Mouse (Mus musculus) ES-E14 (cell line): ENCODE data around the gene Gm21974. TPM values are rescaled to one million over a fixed set of nuclear protein-coding genes. Genes with fewer than 3 reads are reported as not detected.

ENCODE experiments used
- DNase-seq: peaks from one replicate; pipeline ENCODE4 v3.0.0-alpha.2; 2013; ENCODE audit warnings: low read depth, low spot score
- H3K27ac ChIP-seq: 2 replicates; pipeline ENCODE4 v1.5.1; 2012; ENCODE audit warnings: low read depth, mild to moderate bottlenecking, low read length, moderate library complexity, mixed read lengths; ENCODE audit not compliant: poor library complexity, insufficient read depth, severe bottlenecking
- H3K36me3 ChIP-seq: 2 replicates; pipeline ENCODE4 v1.6.1; 2012; ENCODE audit warnings: mild to moderate bottlenecking, low read length, moderate library complexity, mixed read lengths; ENCODE audit not compliant: control insufficient read depth, poor library complexity, insufficient read depth, severe bottlenecking
- H3K4me1 ChIP-seq, 2 experiments: fragments of 150-350 bp in 1 of 2; sonication (generic) in 1 of 2; 2 replicates each; pipeline ENCODE4 v1.6.1; 2012; ENCODE audit warnings: low read length in 2 of 2, mild to moderate bottlenecking in 1 of 2, mixed read lengths in 1 of 2; ENCODE audit not compliant: control insufficient read depth in 2 of 2, insufficient read depth in 2 of 2, poor library complexity in 1 of 2
- H3K4me3 ChIP-seq, 2 experiments: fragments of 150-350 bp in 1 of 2; sonication (generic) in 1 of 2; 2 replicates each; pipeline ENCODE4 v1.5.1; 2012; ENCODE audit warnings: low read length in 2 of 2, low read depth in 1 of 2, mild to moderate bottlenecking in 1 of 2, mixed read lengths in 1 of 2; ENCODE audit not compliant: insufficient read depth in 1 of 2, poor library complexity in 1 of 2, severe bottlenecking in 1 of 2
- H3K9ac ChIP-seq: 2 replicates; pipeline ENCODE4 v1.6.1; 2012; ENCODE audit warnings: low read depth, mild to moderate bottlenecking, low read length, mixed read lengths; ENCODE audit not compliant: poor library complexity, insufficient read depth, severe bottlenecking
- H3K9me3 ChIP-seq: fragments of 150-350 bp; sonication (generic); 2 replicates; pipeline ENCODE4 v1.6.1; 2012; ENCODE audit warnings: low read depth, mild to moderate bottlenecking, low read length; ENCODE audit not compliant: control insufficient read depth, insufficient read depth
- CHD2 ChIP-seq: IDR thresholded peaks from 2 replicates; pipeline ENCODE4 v1.6.1; 2014; ENCODE audit warnings: mild to moderate bottlenecking, low read depth, low read length, inconsistent platforms
- HCFC1 ChIP-seq: IDR thresholded peaks from 2 replicates; pipeline ENCODE4 v1.6.1; 2012; ENCODE audit warnings: low read length, inconsistent platforms, borderline replicate concordance; ENCODE audit not compliant: insufficient read depth
- MAFK ChIP-seq: IDR thresholded peaks from 2 replicates; pipeline ENCODE4 v1.6.1; 2014; ENCODE audit warnings: mild to moderate bottlenecking, low read depth, low read length, inconsistent platforms; ENCODE audit not compliant: insufficient read depth
- ZC3H11A ChIP-seq: IDR thresholded peaks from 2 replicates; pipeline ENCODE4 v1.6.1; 2012; ENCODE audit warnings: low read depth, mild to moderate bottlenecking, inconsistent platforms, low read length, borderline replicate concordance
- ZNF384 ChIP-seq: IDR thresholded peaks from 2 replicates; pipeline ENCODE4 v1.6.1; 2012; ENCODE audit warnings: low read depth, low read length, inconsistent platforms
- in situ Hi-C, 2 experiments: fragments of 600-800 bp; cut with MboI; formaldehyde crosslinking; loops; one replicate each; pipeline ENCODE4 v1.15.1; 2025; ENCODE audit warnings: low sequenced_read_pairs in 2 of 2, inconsistent platforms in 1 of 2; ENCODE audit not compliant: unreplicated experiment in 2 of 2
- total RNA-seq: library from RNA; depleted of rRNA; stranded (reverse); fragments of 300-350 nt; gene quantifications from 2 replicates; pipeline ENCODE4 v1.2.3, GENCODE M21; 2012

Gene Gm21974
- total RNA-seq, 1 experiment = not detected

DNA sequence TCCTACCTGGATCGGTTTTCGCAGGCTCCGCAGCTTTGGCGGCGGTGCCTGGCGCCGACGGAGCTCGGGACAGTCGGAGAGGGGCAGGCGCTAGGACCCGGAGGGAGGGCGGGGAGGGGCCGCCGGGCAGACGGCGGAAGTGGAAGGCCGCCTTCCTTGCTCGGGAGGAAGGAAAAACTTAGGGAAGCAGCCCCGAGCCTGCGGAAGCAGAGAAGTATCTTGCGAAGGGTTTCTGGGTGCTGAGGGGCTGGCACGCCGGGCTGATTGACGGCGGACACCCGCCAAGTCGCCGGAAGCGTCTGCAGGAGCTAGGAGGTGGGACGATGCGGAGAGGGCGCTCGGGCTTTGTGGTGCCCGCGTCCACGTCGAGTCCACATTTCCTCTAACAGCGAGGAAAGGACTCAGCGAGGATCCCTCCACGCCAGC, 19.2 kb downstream of the Gm21974 start, which contains the start of gene Zfp646:
Zfp646 (plus strand) TSS at position 181 of the 426 bp plus-strand sequence.
- TF ChIP-seq MAFK = no peak
- TF ChIP-seq ZC3H11A = no peak
- no peak for TF ChIP-seq HCFC1
- TF ChIP-seq CHD2 = no peak
- TF ChIP-seq ZNF384 = no peak
- Histone ChIP-seq H3K4me1 (peaks cover 0 to 2% of the 10 kb centered on the region in 2 experiments; a peak in 1 of 4 replicates), H3K27ac (peak within 1 kb of the TSS; percentile 99), H3K36me3 (peaks cover 28% of the 10 kb centered on the region), H3K4me3 (peak within 1 kb of the TSS; percentile 77 to 90), H3K9me3 (no peaks in the 10 kb centered on the region), H3K9ac (peak within 1 kb of the TSS; percentile 100)
- in situ Hi-C loops = no loop called here
- no peak for DNase-seq

DNA sequence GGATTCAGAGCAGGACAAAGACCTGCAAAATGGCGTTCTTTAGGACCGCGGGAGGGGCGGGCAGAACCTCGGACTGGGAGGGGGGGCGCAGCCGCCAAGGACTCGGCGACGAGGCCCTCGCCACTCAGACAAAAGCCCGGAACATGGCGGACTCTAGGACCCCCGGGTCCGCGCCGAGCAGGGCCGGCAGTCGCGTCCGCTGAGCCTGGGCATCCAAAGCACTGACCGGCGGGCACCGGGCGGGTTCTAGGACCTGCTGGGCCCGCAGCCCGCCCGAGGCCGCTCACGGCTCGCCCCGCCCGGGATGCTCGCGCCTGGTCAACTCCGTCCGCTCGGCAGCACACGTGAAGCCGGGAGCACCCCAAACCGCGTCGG, 19.6 kb downstream of the Gm21974 start:
- Histone ChIP-seq H3K27ac (peak overlapping the region; percentile 99), H3K4me3 (peak overlapping the region; percentile 77 to 90), H3K9me3 (no peaks in the 10 kb centered on the region), H3K9ac (peak overlapping the region; percentile 100), H3K4me1 (peaks cover 0 to 2% of the 10 kb centered on the region in 2 experiments; a peak in 1 of 4 replicates), H3K36me3 (peaks cover 24% of the 10 kb centered on the region)
- peak; percentile 73 for DNase-seq
- no peak for TF ChIP-seq ZC3H11A
- TF ChIP-seq HCFC1 = peak; percentile 74
- in situ Hi-C loops = no loop called here

DNA sequence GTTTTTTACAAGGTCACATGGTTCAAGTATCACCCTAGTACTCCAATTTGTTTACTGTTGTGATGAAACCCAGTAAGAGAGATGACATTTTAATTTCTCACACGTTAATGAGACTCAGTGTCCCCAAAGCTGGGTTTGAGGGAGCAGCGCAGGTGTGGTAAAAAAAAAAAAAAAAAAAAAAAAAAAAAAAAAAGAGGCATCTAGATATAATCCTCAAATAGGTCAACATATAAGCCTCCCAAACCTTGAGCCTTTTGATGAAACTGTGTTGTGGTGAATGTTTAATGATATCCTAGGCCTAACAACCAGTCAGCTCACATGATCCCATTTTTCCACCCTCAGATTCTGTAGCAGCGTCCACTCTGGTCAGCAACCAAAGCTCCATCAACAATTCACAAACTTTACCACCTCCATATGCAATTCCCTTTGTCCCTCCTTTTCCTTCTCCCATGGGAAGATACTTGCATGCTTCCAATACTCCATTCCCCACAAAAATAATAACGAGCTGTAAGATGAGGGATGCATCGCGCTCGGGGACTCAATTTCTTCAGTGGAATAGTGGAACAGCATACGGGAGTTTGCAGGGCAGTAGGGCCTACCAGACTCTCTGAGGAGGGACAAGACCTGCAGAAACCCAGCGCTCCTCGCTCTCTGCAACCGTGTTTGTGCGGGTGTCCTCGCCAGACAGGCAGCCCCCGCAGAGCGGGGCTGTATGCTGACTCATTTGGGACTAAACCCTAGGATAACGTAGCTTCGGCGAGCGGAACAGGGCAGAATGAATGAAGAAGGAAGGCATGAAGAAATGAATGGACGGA, 20.2 kb downstream of the Gm21974 start:
- in situ Hi-C loops = no loop called here
- Histone ChIP-seq H3K9ac (peak overlapping the region; percentile 100), H3K27ac (peak overlapping the region; percentile 99; the same call in 1 of the 2 replicates), H3K4me3 (peak overlapping the region; percentile 77 to 90), H3K4me1 (peaks cover 0 to 2% of the 10 kb centered on the region in 2 experiments; a peak in 1 of 4 replicates), H3K36me3 (peaks cover 18% of the 10 kb centered on the region), H3K9me3 (no peaks in the 10 kb centered on the region)
- TF ChIP-seq ZC3H11A = no peak
- TF ChIP-seq ZNF384 = peak; percentile 71
- TF ChIP-seq CHD2 = no peak
- no peak for DNase-seq

DNA sequence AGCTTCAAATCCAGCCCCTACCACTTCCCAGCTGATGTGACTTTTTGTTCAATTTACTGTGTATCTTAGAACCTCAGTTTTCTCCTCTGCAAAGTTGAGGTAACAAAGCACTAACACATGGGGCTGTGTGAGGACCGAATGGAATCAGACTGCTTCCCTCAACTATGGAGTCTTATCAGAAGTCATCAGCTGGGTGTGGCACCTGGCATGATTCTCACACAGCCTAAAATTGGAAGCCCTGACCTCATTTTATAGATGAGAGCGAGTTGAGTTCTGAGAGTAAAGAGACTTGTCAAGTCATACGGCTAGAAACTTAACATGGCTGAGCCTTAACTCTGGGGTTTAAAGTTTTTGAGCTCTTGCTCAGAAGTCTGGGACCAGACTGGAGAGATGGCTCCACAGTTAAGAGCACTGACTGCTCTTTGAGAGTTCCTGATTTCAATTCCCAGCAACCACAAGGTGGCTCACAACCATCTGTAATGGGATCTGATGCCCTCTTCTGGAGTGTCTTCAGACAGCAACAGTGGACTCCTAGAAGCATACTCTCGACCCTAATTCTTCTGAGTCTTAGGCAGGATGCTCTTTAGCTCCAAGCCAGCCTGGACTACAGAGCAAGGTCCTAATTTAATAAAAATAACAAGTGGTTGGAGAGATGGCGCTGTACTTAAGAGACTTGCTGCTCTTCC, 25.0 kb downstream of the Gm21974 start:
- DNase-seq = no peak
- no peak overlapping the region for H3K9ac ChIP-seq
- in situ Hi-C loops = no loop called here
- H3K4me3 ChIP-seq = no peak overlapping the region
- H3K36me3 ChIP-seq = peaks cover 3% of the 10 kb centered on the region; the same call in 1 of the 2 replicates
- no peak overlapping the region for H3K27ac ChIP-seq
- H3K9me3 ChIP-seq = no peaks in the 10 kb centered on the region
- TF ChIP-seq MAFK (no peak), HCFC1 (no peak), ZNF384 (no peak), CHD2 (no peak), ZC3H11A (peak; percentile 33; the same call in 1 of the 2 replicates)
- H3K4me1 ChIP-seq = peaks cover 0 to 2% of the 10 kb centered on the region in 2 experiments; a peak in 1 of 4 replicates
